Mouse (Mus musculus) testis, postnatal 10 days (tissue): ENCODE data around the gene Bcl2l11.

Experiments used
- DNase-seq: peaks from one replicate; pipeline ENCODE4 v3.0.0; 2021; ENCODE audit warnings: low spot score

The Bcl2l11 gene

GRCm38 (mm10) chr2:128139781-128140180 is 13.9 kb downstream of the Bcl2l11 start:
- no peak for DNase-seq

- DNase-seq: no peak
Measured at GRCm38 (mm10) chr2:128140183-128140582, 14.3 kb downstream of the Bcl2l11 start.

- DNase-seq: no peak
Measured at GRCm38 (mm10) chr2:128143992-128144391, 18.2 kb downstream of the Bcl2l11 start.

GRCm38 (mm10) chr2:128145433-128145832 is 19.6 kb downstream of the Bcl2l11 start:
- no peak for DNase-seq

- no peak for DNase-seq
Measured at GRCm38 (mm10) chr2:128149596-128149995, 23.8 kb downstream of the Bcl2l11 start.

GRCm38 (mm10) chr2:128152211-128152610 is 26.4 kb downstream of the Bcl2l11 start:
- no peak for DNase-seq

GRCm38 (mm10) chr2:128152845-128153550 is 27.2 kb downstream of the Bcl2l11 start:
- no peak for DNase-seq

- DNase-seq: no peak
Measured at GRCm38 (mm10) chr2:128153551-128153910, 27.7 kb downstream of the Bcl2l11 start.

GRCm38 (mm10) chr2:128155412-128156066 is 29.7 kb downstream of the Bcl2l11 start:
- DNase-seq: no peak

- no peak for DNase-seq
Measured at GRCm38 (mm10) chr2:128156067-128156462, 30.2 kb downstream of the Bcl2l11 start.

- DNase-seq: no peak
Measured at GRCm38 (mm10) chr2:128156557-128157412, 30.9 kb downstream of the Bcl2l11 start.

GRCm38 (mm10) chr2:128158734-128159410 is 33.0 kb downstream of the Bcl2l11 start:
- DNase-seq: no peak

- no peak for DNase-seq
Measured at GRCm38 (mm10) chr2:128159619-128160125, 33.8 kb downstream of the Bcl2l11 start.

GRCm38 (mm10) chr2:128163177-128163576 is 37.3 kb downstream of the Bcl2l11 start:
- DNase-seq: no peak

GRCm38 (mm10) chr2:128166623-128167423 is 41.0 kb downstream of the Bcl2l11 start:
- no peak for DNase-seq

GRCm38 (mm10) chr2:128167930-128168329 is 42.1 kb downstream of the Bcl2l11 start:
- no peak for DNase-seq

GRCm38 (mm10) chr2:128169486-128169885 is 43.6 kb downstream of the Bcl2l11 start:
- DNase-seq: no peak

GRCm38 (mm10) chr2:128169972-128170371 is 44.1 kb downstream of the Bcl2l11 start:
- DNase-seq: no peak

GRCm38 (mm10) chr2:128170614-128171013 is 44.8 kb downstream of the Bcl2l11 start:
- DNase-seq: no peak

- DNase-seq: no peak
Measured at GRCm38 (mm10) chr2:128172266-128172665, 46.4 kb downstream of the Bcl2l11 start.

GRCm38 (mm10) chr2:128174176-128174575 is 48.3 kb downstream of the Bcl2l11 start:
- DNase-seq: no peak
